Mouse (Mus musculus) megakaryocyte, embryonic 14.5 days (primary cell): ENCODE measurements around the gene Gm9747. TPM values are rescaled to one million over a fixed set of nuclear protein-coding genes. Genes with fewer than 3 reads are reported as not detected.

Experiments
- H3K27me3 ChIP-seq: replicated peaks from 2 replicates; pipeline ENCODE3; 2012; ENCODE audit warnings: inconsistent platforms
- H3K36me3 ChIP-seq: replicated peaks from 2 replicates; pipeline ENCODE3; 2012; ENCODE audit warnings: low read length, inconsistent platforms, mixed read lengths
- H3K4me1 ChIP-seq: 2 replicates; pipeline ENCODE4 v1.6.1; 2012; ENCODE audit warnings: inconsistent platforms
- H3K4me3 ChIP-seq: replicated peaks from 2 replicates; pipeline ENCODE3; 2012; ENCODE audit warnings: moderate library complexity, mild to moderate bottlenecking, inconsistent platforms
- H3K9me3 ChIP-seq: 2 replicates; pipeline ENCODE4 v1.6.1; 2012; ENCODE audit warnings: inconsistent platforms
- FLI1 ChIP-seq: IDR thresholded peaks from 2 replicates; pipeline ENCODE4 v1.6.1; 2012; ENCODE audit warnings: low read length, inconsistent platforms, mixed read lengths
- GATA1 ChIP-seq: IDR thresholded peaks from 3 replicates; pipeline ENCODE4 v1.6.1; 2012; ENCODE audit warnings: mixed read lengths, low read length, inconsistent platforms, borderline replicate concordance
- polyA plus RNA-seq: library from polyadenylated mRNA; stranded (reverse); fragments of >175 nt; gene quantifications from 2 replicates; pipeline ENCODE4 v1.2.3, GENCODE M21; 2012; ENCODE audit warnings: low replicate concordance; ENCODE audit not compliant: insufficient read depth

The Gm9747 gene
- polyA plus RNA-seq, 1 experiment = not detected

DNA sequence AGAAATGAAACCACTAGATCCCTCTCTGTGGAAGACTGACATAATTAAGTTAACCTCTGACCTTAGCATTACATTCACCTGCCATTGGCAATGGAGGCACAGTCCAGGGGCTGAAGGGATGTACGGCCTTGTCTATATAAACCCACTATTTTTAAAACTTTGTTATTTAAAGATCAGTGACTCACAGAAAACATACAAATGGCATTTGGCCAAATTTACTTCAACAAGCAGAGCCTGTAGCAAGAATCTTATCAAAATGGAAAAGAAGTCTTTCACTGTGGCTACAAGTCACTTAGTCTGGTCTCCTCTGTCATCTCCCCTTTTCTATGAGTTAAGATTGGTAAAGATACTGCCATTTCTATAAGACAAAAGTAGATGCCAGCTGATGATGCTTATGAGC, 46.9 kb downstream of the Gm9747 start:
- H3K9me3 ChIP-seq = no peaks in the 10 kb centered on the region; the same call in 1 of the 2 replicates
- no peaks in the 10 kb centered on the region for H3K36me3 ChIP-seq
- H3K4me1 ChIP-seq = peaks cover 10% of the 10 kb centered on the region
- peaks cover 15% of the 10 kb centered on the region for H3K27me3 ChIP-seq
- no peak overlapping the region for H3K4me3 ChIP-seq
- TF ChIP-seq FLI1 (no peak), GATA1 (no peak)

DNA sequence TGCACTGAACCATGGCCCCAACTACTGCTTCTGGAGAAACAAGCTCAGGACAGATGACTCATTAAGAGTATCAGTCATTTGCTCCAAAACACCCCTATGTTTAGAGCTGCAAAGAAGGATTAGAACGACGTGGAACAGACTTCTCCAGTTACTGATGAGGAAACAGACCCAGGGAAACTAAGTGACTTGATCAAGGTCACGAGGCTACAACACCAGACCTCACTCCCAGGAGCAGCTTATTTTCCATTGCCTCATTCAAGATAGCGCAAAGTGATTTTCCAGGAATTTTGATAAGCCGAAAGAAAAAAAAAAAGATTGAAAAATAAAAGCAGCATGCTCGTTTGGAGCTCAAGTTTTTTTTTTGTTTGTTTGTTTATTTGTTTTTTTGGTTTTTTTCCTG, 48.9 kb downstream of the Gm9747 start:
- Histone ChIP-seq H3K4me1 (peaks cover 10% of the 10 kb centered on the region), H3K4me3 (no peak overlapping the region), H3K9me3 (no peaks in the 10 kb centered on the region; the same call in 1 of the 2 replicates), H3K36me3 (no peaks in the 10 kb centered on the region), H3K27me3 (peaks cover 26% of the 10 kb centered on the region)
- no peak for TF ChIP-seq FLI1
- no peak for TF ChIP-seq GATA1

DNA sequence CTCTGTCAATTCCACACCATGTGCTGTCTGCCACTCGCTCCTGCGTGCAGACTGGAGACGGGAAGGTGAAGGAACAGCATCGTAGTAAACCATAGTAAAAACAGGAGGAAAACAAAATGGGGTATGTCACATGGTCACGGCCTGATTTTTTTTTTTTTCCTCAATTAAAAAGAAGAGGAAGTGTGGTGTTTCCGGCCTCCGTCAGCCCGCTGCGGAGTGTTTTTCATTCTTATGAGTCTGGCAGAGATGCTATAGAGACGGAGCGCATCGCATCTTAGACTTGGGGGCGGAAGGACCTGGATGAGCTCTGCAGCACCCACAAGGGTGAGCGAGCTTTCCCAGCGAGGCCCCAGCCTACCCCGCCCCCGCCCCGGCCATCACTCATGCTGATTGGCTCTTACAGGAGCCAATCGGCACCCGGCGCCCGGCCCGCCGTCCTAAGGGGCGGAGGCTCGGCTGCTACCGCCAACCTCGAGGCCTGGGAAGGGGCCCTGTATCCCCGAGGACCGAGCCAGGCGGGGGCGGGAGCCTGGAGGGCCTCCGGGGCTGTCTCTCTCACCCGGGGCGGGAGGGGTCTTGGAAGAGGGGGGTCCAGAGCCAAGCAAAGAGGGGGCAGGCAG, 50.2 kb downstream of the Gm9747 start:
- no peak for TF ChIP-seq GATA1
- TF ChIP-seq FLI1 = no peak
- Histone ChIP-seq H3K36me3 (no peaks in the 10 kb centered on the region), H3K9me3 (peaks cover 4% of the 10 kb centered on the region; the same call in 1 of the 2 replicates), H3K4me3 (peak overlapping the region; percentile 90), H3K27me3 (peaks cover 39% of the 10 kb centered on the region), H3K4me1 (peaks cover 10% of the 10 kb centered on the region)

DNA sequence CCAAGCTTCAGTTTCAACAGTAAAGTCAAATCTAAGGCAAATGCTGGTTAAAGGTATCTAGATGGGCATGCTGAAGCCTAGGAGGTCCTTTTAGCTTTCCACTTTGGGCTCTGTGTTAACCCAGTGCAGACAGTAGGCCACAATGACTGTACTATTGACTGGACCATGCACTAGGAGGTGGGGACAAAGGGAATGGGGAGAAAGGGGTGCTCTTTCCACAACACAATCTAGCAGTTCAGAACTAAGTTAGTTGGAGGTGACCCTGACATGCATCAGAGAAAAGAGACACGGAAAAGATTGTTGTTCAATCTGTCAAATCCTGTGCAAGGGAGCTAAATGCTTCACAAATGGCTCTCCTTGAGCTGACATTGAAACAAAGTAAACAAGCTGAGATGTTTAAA, 51.0 kb downstream of the Gm9747 start:
- Histone ChIP-seq H3K36me3 (no peaks in the 10 kb centered on the region), H3K27me3 (peaks cover 46% of the 10 kb centered on the region), H3K4me3 (no peak overlapping the region), H3K4me1 (peaks cover 10% of the 10 kb centered on the region), H3K9me3 (peaks cover 12% of the 10 kb centered on the region)
- no peak for TF ChIP-seq FLI1
- TF ChIP-seq GATA1 = no peak

DNA sequence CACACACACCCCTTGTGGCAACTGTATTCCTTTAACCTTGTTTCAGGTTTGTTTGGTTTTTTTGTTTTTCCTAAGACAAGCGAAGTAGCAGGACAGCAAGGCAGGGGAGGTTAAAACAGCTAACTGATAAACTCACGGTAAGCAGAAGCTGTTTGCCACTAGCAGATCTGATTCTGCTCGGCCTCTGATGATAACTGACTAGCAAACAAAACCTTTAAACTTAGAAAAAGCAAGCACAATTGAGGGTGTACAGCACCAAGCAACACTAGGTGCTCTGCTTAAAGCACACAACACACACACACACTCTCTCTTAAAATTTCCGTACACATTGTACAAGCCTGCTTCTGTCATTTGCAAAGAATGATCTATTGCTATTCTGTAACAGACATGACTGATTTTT, 51.5 kb downstream of the Gm9747 start:
- Histone ChIP-seq H3K4me1 (peaks cover 12% of the 10 kb centered on the region), H3K27me3 (peaks cover 51% of the 10 kb centered on the region), H3K4me3 (no peak overlapping the region), H3K36me3 (no peaks in the 10 kb centered on the region), H3K9me3 (peaks cover 17% of the 10 kb centered on the region)
- TF ChIP-seq GATA1 (no peak), FLI1 (no peak)

Other genes starting within 250 kb of the Gm9747 start
- 0.35 TPM in 1 of 2 replicates, not detected in the other for gene Irs1, start 58.3 kb downstream of the Gm9747 start, polyA plus RNA-seq
- 1.2 TPM in 1 of 2 replicates, not detected in the other for gene Rhbdd1, start 83.3 kb downstream of the Gm9747 start, polyA plus RNA-seq